Mouse (Mus musculus) kidney, adult 2 months (tissue): ENCODE measurements around the gene Rnf41.

ENCODE experiments used
- CTCF ChIP-seq: fragments of 200-500 bp; conservative IDR thresholded peaks from 2 replicates; pipeline ENCODE4 v1.5.1; 2011; ENCODE audit warnings: low read depth, mild to moderate bottlenecking, control low read depth, low read length, moderate library complexity, mixed read lengths; ENCODE audit not compliant: insufficient read depth, insufficient read length
- POLR2A ChIP-seq: fragments of 200-500 bp; IDR thresholded peaks from one replicate; pipeline ENCODE4 v1.6.1; 2011; ENCODE audit warnings: low read depth, low read length, control low read depth

GRCm38 (mm10) chr10:128385902-128386301, 25.6 kb upstream of the Rnf41 start:
- TF ChIP-seq CTCF (no peak), POLR2A (no peak)
